Mouse (Mus musculus) testis, adult 2 months (tissue): ENCODE data around the gene Osbpl7. TPM values are rescaled to one million over a fixed set of nuclear protein-coding genes. Genes with fewer than 3 reads are reported as not detected.
A peak's percentile ranks its signal among the peaks of the same experiment; 100 is the strongest.

Source experiments
- H3K27ac ChIP-seq: fragments of 200-500 bp; 2 replicates; pipeline ENCODE4 v1.5.1; 2012; ENCODE audit warnings: low read depth, low read length; ENCODE audit not compliant: control insufficient read depth, insufficient read depth
- H3K27me3 ChIP-seq: fragments of 200-500 bp; 2 replicates; pipeline ENCODE4 v1.6.1; 2012; ENCODE audit warnings: mild to moderate bottlenecking, low read length, moderate library complexity; ENCODE audit not compliant: control insufficient read depth, insufficient read depth
- H3K36me3 ChIP-seq: fragments of 200-500 bp; 2 replicates; pipeline ENCODE4 v1.6.1; 2012; ENCODE audit warnings: mild to moderate bottlenecking, low read length; ENCODE audit not compliant: control insufficient read depth, insufficient read depth
- H3K4me1 ChIP-seq: fragments of 200-500 bp; 2 replicates; pipeline ENCODE4 v1.6.1; 2012; ENCODE audit warnings: low read length; ENCODE audit not compliant: control insufficient read depth, insufficient read depth
- H3K4me3 ChIP-seq: fragments of 200-500 bp; 2 replicates; pipeline ENCODE4 v1.5.1; 2012; ENCODE audit warnings: low read depth, mild to moderate bottlenecking, low read length, moderate library complexity, mixed read lengths; ENCODE audit not compliant: control insufficient read depth
- CTCF ChIP-seq: fragments of 200-500 bp; IDR thresholded peaks from 2 replicates; pipeline ENCODE4 v1.5.1; 2012; ENCODE audit warnings: low read depth, mild to moderate bottlenecking, inconsistent platforms, low read length, moderate library complexity; ENCODE audit not compliant: control insufficient read depth, insufficient read depth, insufficient replicate concordance
- POLR2A ChIP-seq: fragments of 200-500 bp; IDR thresholded peaks from 2 replicates; pipeline ENCODE4 v1.6.1; 2012; ENCODE audit warnings: low read depth, mild to moderate bottlenecking, inconsistent platforms, low read length, moderate library complexity; ENCODE audit not compliant: control insufficient read depth
- polyA plus RNA-seq: library from polyadenylated mRNA; depleted of rRNA; stranded (reverse); fragments of >200 nt; gene quantifications from 2 replicates; pipeline ENCODE4 v1.2.3, GENCODE M21; 2012; rRNA removed

The Osbpl7 gene
- polyA plus RNA-seq, 1 experiment = 82.3 TPM

- H3K4me3 ChIP-seq = no peak overlapping the region
- TF ChIP-seq POLR2A = no peak
- TF ChIP-seq CTCF = no peak
- H3K27me3 ChIP-seq = no peaks in the 10 kb centered on the region
- H3K36me3 ChIP-seq = no peaks in the 10 kb centered on the region
- no peak overlapping the region for H3K27ac ChIP-seq
- peaks cover under 1% of the 10 kb centered on the region for H3K4me1 ChIP-seq
These were observed 53.7 kb downstream of the Osbpl7 start for GRCm38 (mm10) chr11:97104091-97104483.

GRCm38 (mm10) chr11:97108976-97109375, 58.5 kb downstream of the Osbpl7 start:
- TF ChIP-seq CTCF (no peak), POLR2A (no peak)
- H3K4me1 ChIP-seq = no peaks in the 10 kb centered on the region; the same call in 1 of the 2 replicates
- H3K27ac ChIP-seq = no peak overlapping the region
- no peaks in the 10 kb centered on the region for H3K27me3 ChIP-seq
- H3K36me3 ChIP-seq = no peaks in the 10 kb centered on the region
- H3K4me3 ChIP-seq = no peak overlapping the region

- no peaks in the 10 kb centered on the region for H3K27me3 ChIP-seq
- peaks cover 5% of the 10 kb centered on the region for H3K4me1 ChIP-seq
- H3K36me3 ChIP-seq = no peaks in the 10 kb centered on the region
- no peak overlapping the region for H3K4me3 ChIP-seq
- H3K27ac ChIP-seq = no peak overlapping the region
- TF ChIP-seq CTCF = no peak
- TF ChIP-seq POLR2A = no peak
These were observed 62.2 kb downstream of the Osbpl7 start for GRCm38 (mm10) chr11:97112519-97113125.

GRCm38 (mm10) chr11:97114671-97115601, 64.5 kb downstream of the Osbpl7 start, which contains the start of gene Tbx21:
Gene Tbx21, minus strand, starts transcription at chr11:97115331.
- Histone ChIP-seq H3K4me1 (peaks cover 5% of the 10 kb centered on the region), H3K27me3 (no peaks in the 10 kb centered on the region), H3K4me3 (peak within 1 kb of the TSS; percentile 32), H3K27ac (no peak within 1 kb of the TSS), H3K36me3 (no peaks in the 10 kb centered on the region)
- no peak for TF ChIP-seq CTCF
- no peak for TF ChIP-seq POLR2A

GRCm38 (mm10) chr11:97115797-97116196, 65.4 kb downstream of the Osbpl7 start:
- Histone ChIP-seq H3K4me1 (peaks cover 5% of the 10 kb centered on the region), H3K4me3 (no peak overlapping the region), H3K27me3 (no peaks in the 10 kb centered on the region), H3K27ac (no peak overlapping the region), H3K36me3 (no peaks in the 10 kb centered on the region)
- TF ChIP-seq POLR2A (no peak), CTCF (no peak)

Other genes with a start within 250 kb of the Osbpl7 start
- 46.7 and 59.1 TPM in 2 replicates for gene Nfe2l1, start 220.7 kb upstream of the Osbpl7 start, polyA plus RNA-seq
- gene Copz2, start 200.8 kb upstream of the Osbpl7 start, polyA plus RNA-seq = 5.3 and 6.7 TPM in 2 replicates
- gene Cdk5rap3, start 134.1 kb upstream of the Osbpl7 start, polyA plus RNA-seq = 75.0 and 77.8 TPM in 2 replicates
- 2.1 and 4.0 TPM in 2 replicates for gene Prr15l, start 122.5 kb upstream of the Osbpl7 start, polyA plus RNA-seq
- gene Pnpo, start 106.6 kb upstream of the Osbpl7 start, polyA plus RNA-seq = 3.8 and 5.4 TPM in 2 replicates
- gene Sp2, start 67.7 kb upstream of the Osbpl7 start, polyA plus RNA-seq = 16.4 and 17.9 TPM in 2 replicates
- 0.22 and 0.32 TPM in 2 replicates for gene Sp6, start 37.2 kb upstream of the Osbpl7 start, polyA plus RNA-seq
- 8.9 and 9.4 TPM in 2 replicates for gene Scrn2, start 20.7 kb upstream of the Osbpl7 start, polyA plus RNA-seq
- 795 and 824 TPM in 2 replicates for gene Lrrc46, start 9.2 kb upstream of the Osbpl7 start, polyA plus RNA-seq
- 41.7 and 47.6 TPM in 2 replicates for gene Mrpl10, start 9.1 kb upstream of the Osbpl7 start, polyA plus RNA-seq
- 0.14 and 0.22 TPM in 2 replicates for gene Tbx21, start 64.7 kb downstream of the Osbpl7 start, polyA plus RNA-seq
- gene Tbkbp1, start 100.9 kb downstream of the Osbpl7 start, polyA plus RNA-seq = 2.4 and 2.7 TPM in 2 replicates
- gene Kpnb1, start 137.3 kb downstream of the Osbpl7 start, polyA plus RNA-seq = 37.5 and 40.3 TPM in 2 replicates
- gene Npepps, start 230.0 kb downstream of the Osbpl7 start, polyA plus RNA-seq = 43.5 and 50.1 TPM in 2 replicates